Comparison of ENCODE assay signal across 8 mouse cellular contexts in genomic region chr11:101665636-101665992, GRCm38 (mm10). TPM values are rescaled to one million over a fixed set of nuclear protein-coding genes. Genes with fewer than 3 reads are reported as not detected.
DNase-seq lines count a peak whose midpoint lies in the region; ATAC-seq and TF ChIP-seq lines count a peak whose summit lies in the region.

No protein-coding gene starts in this region.

- no peak for TF ChIP-seq POLR2A in kidney, adult 2 months (IDR thresholded peaks at IDR 0.05; ENCODE audit: low read depth, low read length)

- peaks cover 4% of the 10 kb centered on the region for H3K4me1 ChIP-seq in kidney, adult 2 months (ENCODE audit: control insufficient read depth, insufficient read depth, low read length)
- H3K4me1 ChIP-seq in hindbrain, embryonic 12.5 days = peaks cover 29% of the 10 kb centered on the region
- H3K4me1 ChIP-seq in midbrain, embryonic 14.5 days (ENCODE audit: control insufficient read depth, insufficient read depth, low read length) = no peaks in the 10 kb centered on the region

- no peaks in the 10 kb centered on the region for H3K36me3 ChIP-seq in kidney, adult 2 months (ENCODE audit: control insufficient read depth, insufficient read depth, low read length)
- no peaks in the 10 kb centered on the region for H3K36me3 ChIP-seq in hindbrain, embryonic 12.5 days
- H3K36me3 ChIP-seq in midbrain, embryonic 14.5 days (ENCODE audit: control insufficient read depth, insufficient read depth, low read length) = no peaks in the 10 kb centered on the region

- no peaks in the 10 kb centered on the region for H3K9me3 ChIP-seq in hindbrain, embryonic 12.5 days (replicated peaks)
- H3K9me3 ChIP-seq in midbrain, embryonic 14.5 days (ENCODE audit: control insufficient read depth, low read length) = no peaks in the 10 kb centered on the region

- TF ChIP-seq CTCF in kidney, adult 2 months (conservative IDR thresholded peaks at IDR 0.05; ENCODE audit: insufficient read depth, insufficient read length, low read depth, low read length) = no peak

- no peaks in the 10 kb centered on the region for H3K27me3 ChIP-seq in kidney, adult 2 months (replicated peaks; ENCODE audit: control insufficient read depth, insufficient read depth, low read length)
- H3K27me3 ChIP-seq in hindbrain, embryonic 12.5 days = peaks cover 9% of the 10 kb centered on the region
- H3K27me3 ChIP-seq in midbrain, embryonic 14.5 days (ENCODE audit: control insufficient read depth, insufficient read depth, low read length) = no peaks in the 10 kb centered on the region

- H3K9ac ChIP-seq in hindbrain, embryonic 12.5 days = peak overlapping the region; percentile 79
- peak overlapping the region; percentile 64 for H3K9ac ChIP-seq in midbrain, embryonic 14.5 days (replicated peaks; ENCODE audit: low read length)

- H3K27ac ChIP-seq in kidney, adult 2 months (ENCODE audit: insufficient read depth, low read depth, low read length) = peak overlapping the region; percentile 59
- H3K27ac ChIP-seq in hindbrain, embryonic 12.5 days = peak overlapping the region; percentile 85
- H3K27ac ChIP-seq in midbrain, embryonic 14.5 days (replicated peaks; ENCODE audit: low read depth, low read length) = peak overlapping the region; percentile 86

- 1% methylated on average over 24 of the region's 24 CpGs for WGBS in kidney, adult 2 months
- WGBS in hindbrain, embryonic 12.5 days = 1% methylated on average over 24 of the region's 24 CpGs
- WGBS in midbrain, embryonic 14.5 days = under 1% methylated on average over 24 of the region's 24 CpGs

- no peak for DNase-seq in kidney, adult 2 months
- DNase-seq in kidney, adult 18-20 months = no peak
- no peak for DNase-seq in midbrain, embryonic 14.5 days
- no peak for DNase-seq in urinary bladder, postnatal 36 days (ENCODE audit: low spot score in 2 of 2)
- no peak for DNase-seq in thymus, postnatal 25 days
- DNase-seq in urinary bladder, postnatal 4 days (ENCODE audit: low spot score in 2 of 2) = no peak

- H3K4me3 ChIP-seq in kidney, adult 2 months (ENCODE audit: insufficient read depth, low read depth, low read length) = peak overlapping the region; percentile 54
- peak overlapping the region; percentile 55 for H3K4me3 ChIP-seq in hindbrain, embryonic 12.5 days
- H3K4me3 ChIP-seq in midbrain, embryonic 14.5 days (replicated peaks; ENCODE audit: low read depth, low read length) = peak overlapping the region; percentile 50

- peak; percentile 11 for ATAC-seq in activated CD4-positive, CD25-positive, alpha-beta regulatory T cell, adult 4 months
- ATAC-seq in hindbrain, embryonic 12.5 days (ENCODE audit: low FRiP score) = no peak
- no peak for ATAC-seq in midbrain, embryonic 14.5 days (ENCODE audit: low FRiP score, low TSS enrichment)

- H3K4me2 ChIP-seq in hindbrain, embryonic 12.5 days (replicated peaks) = peak overlapping the region; percentile 89
- H3K4me2 ChIP-seq in midbrain, embryonic 14.5 days (ENCODE audit: low read length) = peak overlapping the region; percentile 81

RNA-seq across cellular contexts. Expression of gene Arl4d, which starts 0.3 kb away (rescaled TPM):
- 23.1 and 27.2 TPM in 2 replicates for polyA plus RNA-seq in kidney, adult 2 months (2012; rRNA removed)
- under 1 TPM; 0.32 to 0.36 TPM for polyA plus RNA-seq in activated CD4-positive, CD25-positive, alpha-beta regulatory T cell, adult 4 months (2017; shearing (Covaris generic))
- polyA plus RNA-seq in hindbrain, embryonic 12.5 days (2016; fragmentation: Nextera tagmentation; extraction: Ambion mirVana) = 11.6 and 12.1 TPM in 2 replicates
- 3.9 and 4.5 TPM in 2 replicates for polyA plus RNA-seq in midbrain, embryonic 14.5 days (2014; fragmentation: Nextera tagmentation; extraction: Ambion mirVana)

RNA-seq across cellular contexts. Expression of gene Rdm1, which starts 38.6 kb away (rescaled TPM):
- 41.0 and 45.7 TPM in 2 replicates for polyA plus RNA-seq in kidney, adult 2 months (2012; rRNA removed)
- 100 to 1,000 TPM in 1 of 2 experiments, 10 to 100 TPM in 1; 65.1 to 101 TPM for polyA plus RNA-seq in activated CD4-positive, CD25-positive, alpha-beta regulatory T cell, adult 4 months (2017; shearing (Covaris generic))
- 29.4 and 35.4 TPM in 2 replicates for polyA plus RNA-seq in hindbrain, embryonic 12.5 days (2016; fragmentation: Nextera tagmentation; extraction: Ambion mirVana)
- 13.2 and 14.0 TPM in 2 replicates for polyA plus RNA-seq in midbrain, embryonic 14.5 days (2014; fragmentation: Nextera tagmentation; extraction: Ambion mirVana)
